Mouse (Mus musculus): ENCODE measurements around the gene Casp9.

GRCm38 (mm10) chr4:141816267-141816666, 22.9 kb downstream of the Casp9 start:
- TF ChIP-seq CHD2 (IDR thresholded peaks at IDR 0.05; ENCODE audit: low read depth, low read length) (no peak), ZC3H11A (IDR thresholded peaks at IDR 0.05; ENCODE audit: borderline replicate concordance, low read depth, low read length) (no peak), ZNF384 (IDR thresholded peaks at IDR 0.05; ENCODE audit: low read depth, low read length) (no peak)
